Mouse (Mus musculus): Measurements from ENCODE around the gene Fam166b. TPM values are rescaled to one million over a fixed set of nuclear protein-coding genes. Genes with fewer than 3 reads are reported as not detected.

The Fam166b gene
- total and polyA plus RNA-seq, 2 experiments from 2014 or later, result 1.6 to 2.8 TPM

DNA sequence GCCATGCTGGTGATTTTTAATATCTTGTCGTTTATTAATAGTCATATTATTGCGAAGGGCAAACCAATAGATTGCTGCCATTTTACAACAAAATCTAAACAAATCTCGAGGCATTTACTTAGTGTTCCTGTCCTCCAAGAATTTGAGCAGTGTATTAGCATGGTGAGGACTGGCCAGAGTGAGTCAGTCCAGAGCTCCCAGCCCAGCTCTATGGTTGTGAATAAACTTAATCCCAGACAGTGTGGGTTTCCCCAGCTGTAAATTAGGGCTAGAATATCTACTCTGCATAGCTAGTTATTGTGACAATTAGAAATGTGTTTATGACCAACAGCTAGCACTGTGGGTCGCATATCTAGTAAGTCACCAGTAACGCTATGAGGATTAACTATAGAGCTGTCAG lies 32.6 kb downstream of the Fam166b start:
- ATAC-seq (ENCODE audit: low FRiP score) (no peak), DNase-seq (ENCODE audit: low spot score) (no peak)
- Histone ChIP-seq H3K27me3 (ENCODE audit: insufficient read depth, low read length) (no peaks in the 10 kb centered on the region), H3K4me3 (ENCODE audit: low read depth, low read length) (no peak overlapping the region), H3K9ac (replicated peaks; ENCODE audit: low read length, poor library complexity, severe bottlenecking) (no peak overlapping the region), H3K4me2 (ENCODE audit: low read depth, low read length, poor library complexity, severe bottlenecking) (no peak overlapping the region), H3K36me3 (ENCODE audit: insufficient read depth, low read length) (peaks cover 4% of the 10 kb centered on the region; the same call in 1 of the 2 replicates), H3K4me1 (ENCODE audit: insufficient read depth, low read length) (peaks cover 14% of the 10 kb centered on the region; the same call in 1 of the 2 replicates), H3K9me3 (ENCODE audit: low read length) (no peaks in the 10 kb centered on the region), H3K27ac (ENCODE audit: low read depth, low read length) (no peak overlapping the region)
- 84% methylated on average over 5 of the region's 5 CpGs for WGBS
- TF ChIP-seq CTCF (IDR thresholded peaks at IDR 0.05), result no peak

GRCm38 (mm10) chr4:43395836-43396235 lies 33.1 kb downstream of the Fam166b start:
- no peaks in the 10 kb centered on the region for H3K27me3 ChIP-seq (ENCODE audit: insufficient read depth, low read length)
- H3K9ac ChIP-seq (replicated peaks; ENCODE audit: low read length, poor library complexity, severe bottlenecking), result no peak overlapping the region
- H3K36me3 ChIP-seq (ENCODE audit: insufficient read depth, low read length), result peaks cover 4% of the 10 kb centered on the region; the same call in 1 of the 2 replicates
- H3K27ac ChIP-seq (ENCODE audit: low read depth, low read length), result no peak overlapping the region
- TF ChIP-seq CTCF (IDR thresholded peaks at IDR 0.05), result no peak
- 74% methylated on average over 9 of the region's 9 CpGs for WGBS
- no peak overlapping the region for H3K4me2 ChIP-seq (ENCODE audit: low read depth, low read length, poor library complexity, severe bottlenecking)
- no peak overlapping the region for H3K4me3 ChIP-seq (ENCODE audit: low read depth, low read length)
- H3K9me3 ChIP-seq (ENCODE audit: low read length), result no peaks in the 10 kb centered on the region
- DNase-seq (ENCODE audit: low spot score) (no peak), ATAC-seq (ENCODE audit: low FRiP score) (no peak)
- peaks cover 11% of the 10 kb centered on the region; the same call in 1 of the 2 replicates for H3K4me1 ChIP-seq (ENCODE audit: insufficient read depth, low read length)

DNA sequence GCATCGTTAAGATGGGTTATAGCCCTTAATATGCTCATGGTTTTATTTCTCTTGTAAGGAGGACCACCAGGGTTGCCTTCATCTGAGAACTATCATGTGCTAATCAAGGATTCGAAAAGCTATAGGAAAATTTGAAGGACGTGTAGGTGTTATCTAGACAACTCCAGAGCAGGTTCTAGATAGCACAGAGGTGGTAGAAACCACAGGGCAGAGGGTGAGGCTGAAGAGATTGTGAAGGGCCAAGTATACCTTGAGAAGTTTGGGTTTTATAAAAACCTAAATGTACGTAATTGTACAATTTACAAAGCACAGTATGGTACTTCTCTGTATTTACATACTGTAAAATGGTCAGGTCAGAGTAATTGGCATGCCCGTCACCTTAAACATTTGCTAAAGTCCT lies 33.8 kb downstream of the Fam166b start:
- TF ChIP-seq CTCF (IDR thresholded peaks at IDR 0.05), result no peak
- ATAC-seq (ENCODE audit: low FRiP score) (no peak), DNase-seq (ENCODE audit: low spot score) (no peak)
- Histone ChIP-seq H3K9ac (replicated peaks; ENCODE audit: low read length, poor library complexity, severe bottlenecking) (no peak overlapping the region), H3K27ac (ENCODE audit: low read depth, low read length) (0 out of 2 replicates have a peak overlapping the region, but pooled peaks have one; percentile 0), H3K4me2 (ENCODE audit: low read depth, low read length, poor library complexity, severe bottlenecking) (no peak overlapping the region), H3K9me3 (ENCODE audit: low read length) (no peaks in the 10 kb centered on the region), H3K36me3 (ENCODE audit: insufficient read depth, low read length) (peaks cover 4% of the 10 kb centered on the region; the same call in 1 of the 2 replicates), H3K4me3 (ENCODE audit: low read depth, low read length) (no peak overlapping the region), H3K27me3 (ENCODE audit: insufficient read depth, low read length) (no peaks in the 10 kb centered on the region), H3K4me1 (ENCODE audit: insufficient read depth, low read length) (peaks cover 11% of the 10 kb centered on the region; the same call in 1 of the 2 replicates)
- 94% methylated on average over 5 of the region's 5 CpGs for WGBS

DNA sequence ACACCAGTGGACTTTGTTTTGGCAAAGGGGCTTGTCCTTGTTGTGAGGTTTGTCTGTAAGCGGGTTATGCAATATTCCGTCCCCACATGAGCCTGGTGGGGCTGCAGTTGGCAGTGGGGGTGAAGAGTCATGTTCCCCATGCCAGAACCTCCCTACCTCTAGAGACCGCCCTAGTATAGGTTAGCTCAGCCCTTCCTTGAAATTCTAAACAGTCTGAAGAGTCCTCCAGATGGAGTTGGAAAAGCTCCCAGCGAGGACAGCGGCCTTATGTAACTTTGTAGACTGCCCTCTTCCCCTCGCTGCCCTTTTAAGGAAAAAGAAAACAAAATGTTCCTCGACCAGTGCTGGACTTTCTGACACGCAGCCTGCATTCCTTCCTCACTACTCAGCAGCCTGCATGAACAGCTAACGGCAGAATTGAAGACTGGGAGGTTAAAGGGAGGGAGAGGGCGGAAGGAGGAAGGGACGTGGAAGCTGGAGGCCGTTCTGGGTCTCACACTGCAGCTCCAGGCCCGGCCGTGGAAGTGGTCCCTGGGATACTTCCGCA lies 34.5 kb downstream of the Fam166b start:
- Histone ChIP-seq H3K4me1 (ENCODE audit: insufficient read depth, low read length) (peaks cover 11% of the 10 kb centered on the region; the same call in 1 of the 2 replicates), H3K27me3 (ENCODE audit: insufficient read depth, low read length) (no peaks in the 10 kb centered on the region), H3K9me3 (ENCODE audit: low read length) (no peaks in the 10 kb centered on the region), H3K9ac (replicated peaks; ENCODE audit: low read length, poor library complexity, severe bottlenecking) (no peak overlapping the region), H3K36me3 (ENCODE audit: insufficient read depth, low read length) (peaks cover 4% of the 10 kb centered on the region; the same call in 1 of the 2 replicates), H3K4me3 (ENCODE audit: low read depth, low read length) (no peak overlapping the region), H3K27ac (ENCODE audit: low read depth, low read length) (peak overlapping the region; percentile 57), H3K4me2 (ENCODE audit: low read depth, low read length, poor library complexity, severe bottlenecking) (no peak overlapping the region)
- TF ChIP-seq CTCF (IDR thresholded peaks at IDR 0.05), result no peak
- WGBS, result 70% methylated on average over 14 of the region's 15 CpGs
- no peak for ATAC-seq (ENCODE audit: low FRiP score)
- DNase-seq (ENCODE audit: low spot score), result no peak

- Histone ChIP-seq H3K4me1 (ENCODE audit: insufficient read depth, low read length) (no peaks in the 10 kb centered on the region), H3K27me3 (ENCODE audit: insufficient read depth, low read length) (no peaks in the 10 kb centered on the region), H3K9me3 (ENCODE audit: low read length) (no peaks in the 10 kb centered on the region), H3K4me3 (ENCODE audit: low read depth, low read length) (no peak overlapping the region), H3K9ac (replicated peaks; ENCODE audit: low read length, poor library complexity, severe bottlenecking) (no peak overlapping the region), H3K27ac (ENCODE audit: low read depth, low read length) (no peak overlapping the region), H3K4me2 (ENCODE audit: low read depth, low read length, poor library complexity, severe bottlenecking) (no peak overlapping the region), H3K36me3 (ENCODE audit: insufficient read depth, low read length) (peaks cover 8% of the 10 kb centered on the region; the same call in 1 of the 2 replicates)
- DNase-seq (ENCODE audit: low spot score) (no peak), ATAC-seq (ENCODE audit: low FRiP score) (no peak)
- 72% methylated on average over 3 of the region's 3 CpGs for WGBS
- no peak for TF ChIP-seq CTCF (IDR thresholded peaks at IDR 0.05)
Measured at GRCm38 (mm10) chr4:43391521-43392050, 37.3 kb downstream of the Fam166b start.

DNA sequence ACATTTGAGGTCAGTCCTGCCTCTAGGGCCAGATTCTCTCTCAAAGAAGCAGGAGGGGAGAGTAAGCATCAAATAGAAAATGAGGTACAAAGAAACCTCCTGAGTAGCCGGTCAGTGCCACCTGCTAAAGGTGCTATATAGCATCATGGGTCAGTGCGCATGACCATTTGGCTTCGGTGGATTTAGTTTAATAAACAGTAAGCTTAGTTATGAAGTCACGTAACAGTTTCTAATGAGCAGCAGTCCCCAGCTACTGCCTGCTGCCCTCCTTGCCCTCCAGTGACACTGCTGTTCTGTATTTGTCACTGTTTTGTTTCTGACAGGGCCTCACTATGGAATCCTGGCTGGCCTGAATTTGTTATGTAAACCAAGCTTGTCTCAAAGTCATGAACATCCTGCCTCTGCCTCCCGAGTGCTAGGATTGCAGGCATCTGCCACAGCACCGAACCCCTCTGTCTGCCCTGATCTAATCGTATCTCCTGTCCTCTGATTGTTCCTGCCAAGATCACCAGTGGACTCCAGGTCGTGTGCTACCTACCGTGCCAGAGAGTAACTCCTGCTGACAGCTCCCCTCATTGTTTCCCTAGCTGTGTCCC lies 39.0 kb downstream of the Fam166b start:
- H3K4me3 ChIP-seq (ENCODE audit: low read depth, low read length), result no peak overlapping the region
- 67% methylated on average over 9 of the region's 9 CpGs for WGBS

More for the DNA sequence above, 39.0 kb downstream of the Fam166b start:
- Histone ChIP-seq H3K9me3 (ENCODE audit: low read length) (no peaks in the 10 kb centered on the region), H3K4me1 (ENCODE audit: insufficient read depth, low read length) (no peaks in the 10 kb centered on the region), H3K36me3 (ENCODE audit: insufficient read depth, low read length) (peaks cover 4% of the 10 kb centered on the region; the same call in 1 of the 2 replicates), H3K27me3 (ENCODE audit: insufficient read depth, low read length) (no peaks in the 10 kb centered on the region), H3K4me2 (ENCODE audit: low read depth, low read length, poor library complexity, severe bottlenecking) (no peak overlapping the region), H3K9ac (replicated peaks; ENCODE audit: low read length, poor library complexity, severe bottlenecking) (no peak overlapping the region), H3K27ac (ENCODE audit: low read depth, low read length) (no peak overlapping the region)
- no peak for TF ChIP-seq CTCF (IDR thresholded peaks at IDR 0.05)
- DNase-seq (ENCODE audit: low spot score), result no peak
- ATAC-seq (ENCODE audit: low FRiP score), result no peak
